In the genomic region with DNA sequence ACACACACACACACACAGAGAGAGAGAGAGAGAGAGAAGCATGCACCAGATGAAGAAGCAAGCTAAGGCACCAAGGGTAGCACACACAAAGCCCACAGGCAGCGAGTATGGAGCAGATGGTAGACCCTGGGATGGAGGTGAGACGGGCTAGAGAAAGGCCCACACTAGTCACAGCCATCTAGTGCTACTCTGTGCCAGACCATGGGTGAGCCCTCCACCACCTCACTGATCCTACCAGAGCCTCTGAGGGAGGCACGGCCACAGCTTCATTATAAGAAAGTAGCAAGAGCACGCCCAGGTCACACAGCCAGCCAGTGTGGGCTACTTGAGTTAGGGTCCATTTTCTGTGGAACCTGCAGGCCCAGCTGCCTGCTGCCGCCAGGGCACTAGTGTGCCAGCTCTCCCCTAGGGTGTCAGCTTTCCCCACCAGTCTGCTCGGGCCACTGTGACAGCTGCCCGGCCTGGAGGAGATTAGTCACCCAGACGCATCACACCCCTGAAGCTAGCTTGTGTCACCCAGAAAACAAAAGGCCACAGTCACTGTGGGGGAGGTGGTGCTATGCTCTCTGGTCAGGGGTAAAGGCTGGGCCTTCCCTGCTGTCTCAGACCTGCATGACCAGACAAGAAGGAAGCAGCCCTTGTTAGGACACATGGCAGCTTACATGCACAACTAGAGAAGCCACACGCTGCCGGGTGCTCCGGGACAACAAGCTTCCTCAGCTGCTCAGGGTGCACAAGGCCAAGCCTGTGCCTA, we compare ENCODE assay signal across 7 mouse cellular contexts. TPM values are rescaled to one million over a fixed set of nuclear protein-coding genes. Genes with fewer than 3 reads are reported as not detected.
DNase-seq lines count a peak whose midpoint lies in the region; ATAC-seq lines count a peak whose summit lies in the region.

No protein-coding gene starts in this region.

- peak overlapping the region; percentile 97 for H3K27ac ChIP-seq in heart, embryonic 11.5 days (ENCODE audit: low read depth, low read length)
- H3K27ac ChIP-seq in liver, embryonic 11.5 days (ENCODE audit: low read depth, low read length) = peak overlapping the region; percentile 99
- H3K27ac ChIP-seq in neural tube, embryonic 12.5 days = 0 out of 2 replicates have a peak overlapping the region, but pooled peaks have one; percentile 8

- H3K9ac ChIP-seq in heart, embryonic 11.5 days (ENCODE audit: low read depth, low read length) = peak overlapping the region; percentile 30; the same call in 1 of the 2 replicates
- H3K9ac ChIP-seq in liver, embryonic 11.5 days (ENCODE audit: low read depth, low read length) = peak overlapping the region; percentile 96
- peak overlapping the region; percentile 3; the same call in 1 of the 2 replicates for H3K9ac ChIP-seq in neural tube, embryonic 12.5 days

- H3K4me1 ChIP-seq in heart, embryonic 11.5 days (ENCODE audit: control insufficient read depth, insufficient read depth, low read length) = peaks cover 63% of the 10 kb centered on the region
- peaks cover 77% of the 10 kb centered on the region for H3K4me1 ChIP-seq in liver, embryonic 11.5 days (replicated peaks; ENCODE audit: control insufficient read depth, insufficient read depth, low read length)
- peaks cover 59% of the 10 kb centered on the region for H3K4me1 ChIP-seq in neural tube, embryonic 12.5 days

- 42% methylated on average over 11 of the region's 11 CpGs for WGBS in heart, embryonic 11.5 days (ENCODE audit: insufficient replicate concordance)
- 41% methylated on average over 11 of the region's 11 CpGs for WGBS in liver, embryonic 11.5 days
- 53% methylated on average over 11 of the region's 11 CpGs for WGBS in neural tube, embryonic 12.5 days

- peak overlapping the region; percentile 2; the same call in 1 of the 2 replicates for H3K4me3 ChIP-seq in heart, embryonic 11.5 days (ENCODE audit: low read depth, low read length)
- peak overlapping the region; percentile 65 for H3K4me3 ChIP-seq in liver, embryonic 11.5 days (ENCODE audit: low read depth, low read length)
- no peak overlapping the region for H3K4me3 ChIP-seq in neural tube, embryonic 12.5 days

- peak; percentile 42 for DNase-seq in urinary bladder, postnatal 14 days (ENCODE audit: low spot score)
- no peak for DNase-seq in urinary bladder, postnatal 25 days (ENCODE audit: low spot score)
- peak; percentile 68 to 71 for DNase-seq in cerebellum, postnatal 25 days
- DNase-seq in liver, embryonic 11.5 days (ENCODE audit: low spot score) = no peak
- DNase-seq in spleen, postnatal 4 days (ENCODE audit: low spot score in 2 of 2) = no peak

- no peaks in the 10 kb centered on the region for H3K36me3 ChIP-seq in heart, embryonic 11.5 days (ENCODE audit: control insufficient read depth, insufficient read depth, low read length)
- peaks cover 14% of the 10 kb centered on the region for H3K36me3 ChIP-seq in liver, embryonic 11.5 days (ENCODE audit: control insufficient read depth, insufficient read depth, low read length)
- no peaks in the 10 kb centered on the region for H3K36me3 ChIP-seq in neural tube, embryonic 12.5 days

- ATAC-seq in heart, embryonic 11.5 days (replicated peaks; ENCODE audit: insufficient number of reproducible peaks, low FRiP score, low TSS enrichment) = peak; percentile 43
- peak; percentile 31 for ATAC-seq in liver, embryonic 11.5 days (replicated peaks; ENCODE audit: low FRiP score)
- no peak for ATAC-seq in neural tube, embryonic 12.5 days (ENCODE audit: low FRiP score, low read depth)

- H3K27me3 ChIP-seq in heart, embryonic 11.5 days (ENCODE audit: control insufficient read depth, insufficient read depth, low read length) = no peaks in the 10 kb centered on the region
- H3K27me3 ChIP-seq in liver, embryonic 11.5 days (replicated peaks; ENCODE audit: control insufficient read depth, insufficient read depth, low read length) = no peaks in the 10 kb centered on the region
- H3K27me3 ChIP-seq in neural tube, embryonic 12.5 days (replicated peaks) = no peaks in the 10 kb centered on the region

- no peaks in the 10 kb centered on the region for H3K9me3 ChIP-seq in heart, embryonic 11.5 days (replicated peaks; ENCODE audit: control insufficient read depth, low read length)
- no peaks in the 10 kb centered on the region for H3K9me3 ChIP-seq in liver, embryonic 11.5 days (ENCODE audit: control insufficient read depth, low read length)
- H3K9me3 ChIP-seq in neural tube, embryonic 12.5 days = no peaks in the 10 kb centered on the region

- peak overlapping the region; percentile 52 for H3K4me2 ChIP-seq in heart, embryonic 11.5 days
- peak overlapping the region; percentile 90 for H3K4me2 ChIP-seq in liver, embryonic 11.5 days
- H3K4me2 ChIP-seq in neural tube, embryonic 12.5 days (replicated peaks) = peak overlapping the region; percentile 7; the same call in 1 of the 2 replicates

RNA-seq across cellular contexts. Expression of a gene that starts 2.1 kb away (rescaled TPM):
- polyA plus RNA-seq in heart, embryonic 11.5 days (2014; fragmentation: Nextera tagmentation; extraction: Ambion mirVana) = 1.8 and 2.8 TPM in 2 replicates
- polyA plus RNA-seq in liver, embryonic 11.5 days (2014; fragmentation: Nextera tagmentation; extraction: Ambion mirVana) = 3.7 and 4.8 TPM in 2 replicates
- polyA plus RNA-seq in neural tube, embryonic 12.5 days (2016; fragmentation: Nextera tagmentation; extraction: Ambion mirVana) = 0.29 and 0.32 TPM in 2 replicates

RNA-seq across cellular contexts. Expression of a gene that starts 15.5 kb away (rescaled TPM):
- polyA plus RNA-seq in heart, embryonic 11.5 days (2014; fragmentation: Nextera tagmentation; extraction: Ambion mirVana) = 842 and 965 TPM in 2 replicates
- polyA plus RNA-seq in liver, embryonic 11.5 days (2014; fragmentation: Nextera tagmentation; extraction: Ambion mirVana) = 461 and 501 TPM in 2 replicates
- polyA plus RNA-seq in neural tube, embryonic 12.5 days (2016; fragmentation: Nextera tagmentation; extraction: Ambion mirVana) = 774 and 775 TPM in 2 replicates

RNA-seq across cellular contexts. Expression of a gene that starts 20.5 kb away (rescaled TPM):
- polyA plus RNA-seq in heart, embryonic 11.5 days (2014; fragmentation: Nextera tagmentation; extraction: Ambion mirVana) = not detected in 2 replicates
- 0.34 and 0.36 TPM in 2 replicates for polyA plus RNA-seq in liver, embryonic 11.5 days (2014; fragmentation: Nextera tagmentation; extraction: Ambion mirVana)
- 0.50 and 0.96 TPM in 2 replicates for polyA plus RNA-seq in neural tube, embryonic 12.5 days (2016; fragmentation: Nextera tagmentation; extraction: Ambion mirVana)

RNA-seq across cellular contexts. Expression of a gene that starts 28.1 kb away (rescaled TPM):
- polyA plus RNA-seq in heart, embryonic 11.5 days (2014; fragmentation: Nextera tagmentation; extraction: Ambion mirVana) = 42.1 and 49.6 TPM in 2 replicates
- 81.4 and 85.9 TPM in 2 replicates for polyA plus RNA-seq in liver, embryonic 11.5 days (2014; fragmentation: Nextera tagmentation; extraction: Ambion mirVana)
- 36.0 and 41.6 TPM in 2 replicates for polyA plus RNA-seq in neural tube, embryonic 12.5 days (2016; fragmentation: Nextera tagmentation; extraction: Ambion mirVana)

Comparison
In these comparisons a context has a peak if more than half of its experiments do, and no peak if none do; other contexts are left out.
1. DNase-seq: peak in urinary bladder, postnatal 14 days (single experiment) and cerebellum, postnatal 25 days (2 of 2); none in urinary bladder, postnatal 25 days (single experiment), liver, embryonic 11.5 days (single experiment) and spleen, postnatal 4 days (0 of 2).
2. H3K27ac ChIP-seq: peak in every context shown above with its lines; median percentile 99 in liver, embryonic 11.5 days; 97 in heart, embryonic 11.5 days; 8 in neural tube, embryonic 12.5 days.
3. H3K4me2 ChIP-seq: peak in every context shown above with its lines; median percentile 90 in liver, embryonic 11.5 days; 52 in heart, embryonic 11.5 days; 7 in neural tube, embryonic 12.5 days.
4. H3K9ac ChIP-seq: peak in every context shown above with its lines; median percentile 96 in liver, embryonic 11.5 days; 30 in heart, embryonic 11.5 days; 3 in neural tube, embryonic 12.5 days.